Mouse (Mus musculus) mesoderm, embryonic 11.5 days (tissue): ENCODE data around the gene Wfdc11.
"Not testable (repeated sequence)": the region's sequence is repeated elsewhere in the genome, so short reads cannot be mapped to it uniquely, and the experiment has no call there.

Experiments used
- DNase-seq: peaks from one replicate; pipeline ENCODE4 v3.0.0-alpha.2; 2012; ENCODE audit warnings: low read depth, low spot score

Wfdc11 gene

GRCm38 (mm10) chr2:164641129-164641528, 32.8 kb downstream of the Wfdc11 start:
- DNase-seq: no peak

- DNase-seq: no peak
Measured at GRCm38 (mm10) chr2:164638696-164639095, 35.2 kb downstream of the Wfdc11 start, which contains the start of gene Wfdc16. Gene Wfdc16, minus strand, starts transcription at chr2:164638796.

GRCm38 (mm10) chr2:164635266-164635665, 38.6 kb downstream of the Wfdc11 start:
- DNase-seq: peak; percentile 4

GRCm38 (mm10) chr2:164621775-164622174, 52.1 kb downstream of the Wfdc11 start:
- DNase-seq: no peak

- no peak for DNase-seq
Measured at GRCm38 (mm10) chr2:164619050-164619449, 54.8 kb downstream of the Wfdc11 start.

GRCm38 (mm10) chr2:164615386-164615785, 58.5 kb downstream of the Wfdc11 start:
- no peak for DNase-seq

GRCm38 (mm10) chr2:164613471-164613870, 60.4 kb downstream of the Wfdc11 start, which contains the start of the genes Wfdc6b and Wfdc8:
Gene Wfdc6b, plus strand, starts transcription at chr2:164613522.
Gene Wfdc8, minus strand, starts transcription at chr2:164613626.
- not testable (repeated sequence) for DNase-seq
